Mouse (Mus musculus): Measurements from ENCODE around the gene Svip. TPM values are rescaled to one million over a fixed set of nuclear protein-coding genes. Genes with fewer than 3 reads are reported as not detected.

Svip gene
- polyA plus RNA-seq, 1 experiment from 2014 or later, result 22.7 TPM

- H3K27me3 ChIP-seq (replicated peaks; ENCODE audit: control insufficient read depth, insufficient read depth, low read length), result no peaks in the 10 kb centered on the region; the same call in 1 of the 2 replicates
- peaks cover 4% of the 10 kb centered on the region for H3K4me1 ChIP-seq (ENCODE audit: control insufficient read depth, insufficient read depth, low read depth, low read length)
- no peaks in the 10 kb centered on the region for H3K36me3 ChIP-seq (ENCODE audit: control insufficient read depth, insufficient read depth, low read length)
- peak overlapping the region; percentile 84; the same call in 1 of the 2 replicates for H3K27ac ChIP-seq (ENCODE audit: low read depth, low read length)
- peak; percentile 91 for ATAC-seq
- peak overlapping the region; percentile 77; the same call in 1 of the 2 replicates for H3K9ac ChIP-seq (ENCODE audit: low read depth, low read length)
- peak overlapping the region; percentile 64 for H3K4me2 ChIP-seq (ENCODE audit: low read length)
- no peaks in the 10 kb centered on the region for H3K9me3 ChIP-seq (ENCODE audit: control insufficient read depth, low read length)
- under 1% methylated on average over 9 of the region's 9 CpGs for WGBS
- H3K4me3 ChIP-seq (ENCODE audit: low read length), result peak overlapping the region; percentile 85
These were observed 445 bp upstream of the Svip start for GRCm38 (mm10) chr7:52006296-52006630.

GRCm38 (mm10) chr7:51991020-51991419, 14.8 kb downstream of the Svip start:
- Histone ChIP-seq H3K27ac (ENCODE audit: low read depth, low read length) (no peak overlapping the region), H3K27me3 (replicated peaks; ENCODE audit: control insufficient read depth, insufficient read depth, low read length) (no peaks in the 10 kb centered on the region), H3K4me2 (ENCODE audit: low read length) (no peak overlapping the region), H3K9ac (ENCODE audit: low read depth, low read length) (no peak overlapping the region), H3K36me3 (ENCODE audit: control insufficient read depth, insufficient read depth, low read length) (no peaks in the 10 kb centered on the region), H3K9me3 (ENCODE audit: control insufficient read depth, low read length) (no peaks in the 10 kb centered on the region), H3K4me1 (ENCODE audit: control insufficient read depth, insufficient read depth, low read depth, low read length) (no peaks in the 10 kb centered on the region), H3K4me3 (ENCODE audit: low read length) (no peak overlapping the region)
- WGBS, result 82% methylated on average over 3 of the region's 3 CpGs
- no peak for ATAC-seq

GRCm38 (mm10) chr7:51986909-51987308, 18.9 kb downstream of the Svip start:
- Histone ChIP-seq H3K27ac (ENCODE audit: low read depth, low read length) (no peak overlapping the region), H3K9me3 (ENCODE audit: control insufficient read depth, low read length) (no peaks in the 10 kb centered on the region), H3K27me3 (replicated peaks; ENCODE audit: control insufficient read depth, insufficient read depth, low read length) (no peaks in the 10 kb centered on the region), H3K4me1 (ENCODE audit: control insufficient read depth, insufficient read depth, low read depth, low read length) (no peaks in the 10 kb centered on the region), H3K9ac (ENCODE audit: low read depth, low read length) (no peak overlapping the region), H3K4me3 (ENCODE audit: low read length) (no peak overlapping the region), H3K36me3 (ENCODE audit: control insufficient read depth, insufficient read depth, low read length) (no peaks in the 10 kb centered on the region), H3K4me2 (ENCODE audit: low read length) (no peak overlapping the region)
- no peak for ATAC-seq
- whole genome bisulfite sequencing, result 73% methylated on average over 6 of the region's 6 CpGs

- Histone ChIP-seq H3K27me3 (replicated peaks; ENCODE audit: control insufficient read depth, insufficient read depth, low read length) (no peaks in the 10 kb centered on the region), H3K4me3 (ENCODE audit: low read length) (no peak overlapping the region), H3K36me3 (ENCODE audit: control insufficient read depth, insufficient read depth, low read length) (no peaks in the 10 kb centered on the region), H3K27ac (ENCODE audit: low read depth, low read length) (no peak overlapping the region), H3K4me2 (ENCODE audit: low read length) (no peak overlapping the region), H3K9ac (ENCODE audit: low read depth, low read length) (no peak overlapping the region), H3K9me3 (ENCODE audit: control insufficient read depth, low read length) (no peaks in the 10 kb centered on the region), H3K4me1 (ENCODE audit: control insufficient read depth, insufficient read depth, low read depth, low read length) (no peaks in the 10 kb centered on the region)
- no peak for ATAC-seq
- 83% methylated on average over 6 of the region's 6 CpGs for WGBS
These were observed 20.1 kb downstream of the Svip start for GRCm38 (mm10) chr7:51985763-51986162.

- no peaks in the 10 kb centered on the region for H3K36me3 ChIP-seq (ENCODE audit: control insufficient read depth, insufficient read depth, low read length)
- no peaks in the 10 kb centered on the region for H3K9me3 ChIP-seq (ENCODE audit: control insufficient read depth, low read length)
- H3K27me3 ChIP-seq (replicated peaks; ENCODE audit: control insufficient read depth, insufficient read depth, low read length), result no peaks in the 10 kb centered on the region
- H3K4me1 ChIP-seq (ENCODE audit: control insufficient read depth, insufficient read depth, low read depth, low read length), result no peaks in the 10 kb centered on the region
- H3K4me2 ChIP-seq (ENCODE audit: low read length), result no peak overlapping the region
- no peak for ATAC-seq
- WGBS, result 41% methylated on average over 1 of the region's 1 CpGs
- no peak overlapping the region for H3K27ac ChIP-seq (ENCODE audit: low read depth, low read length)
- H3K4me3 ChIP-seq (ENCODE audit: low read length), result no peak overlapping the region
- H3K9ac ChIP-seq (ENCODE audit: low read depth, low read length), result no peak overlapping the region
These were observed 23.5 kb downstream of the Svip start for GRCm38 (mm10) chr7:51982303-51982702.

GRCm38 (mm10) chr7:51979271-51979670, 26.5 kb downstream of the Svip start:
- no peak for ATAC-seq
- Histone ChIP-seq H3K27me3 (replicated peaks; ENCODE audit: control insufficient read depth, insufficient read depth, low read length) (no peaks in the 10 kb centered on the region), H3K4me3 (ENCODE audit: low read length) (no peak overlapping the region), H3K9me3 (ENCODE audit: control insufficient read depth, low read length) (no peaks in the 10 kb centered on the region), H3K9ac (ENCODE audit: low read depth, low read length) (no peak overlapping the region), H3K4me1 (ENCODE audit: control insufficient read depth, insufficient read depth, low read depth, low read length) (no peaks in the 10 kb centered on the region), H3K36me3 (ENCODE audit: control insufficient read depth, insufficient read depth, low read length) (no peaks in the 10 kb centered on the region), H3K4me2 (ENCODE audit: low read length) (no peak overlapping the region), H3K27ac (ENCODE audit: low read depth, low read length) (no peak overlapping the region)
- 47% methylated on average over 5 of the region's 5 CpGs for WGBS

GRCm38 (mm10) chr7:51975181-51975580, 30.6 kb downstream of the Svip start:
- WGBS, result 49% methylated on average over 6 of the region's 6 CpGs
- no peaks in the 10 kb centered on the region for H3K4me1 ChIP-seq (ENCODE audit: control insufficient read depth, insufficient read depth, low read depth, low read length)
- H3K36me3 ChIP-seq (ENCODE audit: control insufficient read depth, insufficient read depth, low read length), result no peaks in the 10 kb centered on the region
- H3K9ac ChIP-seq (ENCODE audit: low read depth, low read length), result no peak overlapping the region
- ATAC-seq, result no peak
- no peak overlapping the region for H3K27ac ChIP-seq (ENCODE audit: low read depth, low read length)
- no peaks in the 10 kb centered on the region for H3K27me3 ChIP-seq (replicated peaks; ENCODE audit: control insufficient read depth, insufficient read depth, low read length)
- no peaks in the 10 kb centered on the region for H3K9me3 ChIP-seq (ENCODE audit: control insufficient read depth, low read length)
- no peak overlapping the region for H3K4me3 ChIP-seq (ENCODE audit: low read length)
- H3K4me2 ChIP-seq (ENCODE audit: low read length), result no peak overlapping the region

- Histone ChIP-seq H3K4me2 (ENCODE audit: low read length) (no peak overlapping the region), H3K4me3 (ENCODE audit: low read length) (no peak overlapping the region), H3K9me3 (ENCODE audit: control insufficient read depth, low read length) (no peaks in the 10 kb centered on the region), H3K27me3 (replicated peaks; ENCODE audit: control insufficient read depth, insufficient read depth, low read length) (no peaks in the 10 kb centered on the region), H3K9ac (ENCODE audit: low read depth, low read length) (no peak overlapping the region), H3K36me3 (ENCODE audit: control insufficient read depth, insufficient read depth, low read length) (no peaks in the 10 kb centered on the region), H3K4me1 (ENCODE audit: control insufficient read depth, insufficient read depth, low read depth, low read length) (no peaks in the 10 kb centered on the region), H3K27ac (ENCODE audit: low read depth, low read length) (no peak overlapping the region)
- WGBS, result 59% methylated on average over 2 of the region's 2 CpGs
- no peak for ATAC-seq
These were observed 32.3 kb downstream of the Svip start for GRCm38 (mm10) chr7:51973526-51973925.

- ATAC-seq, result 0 out of 2 replicates have a peak, but pooled peaks have one; percentile 47
- 63% methylated on average over 5 of the region's 5 CpGs for WGBS
- H3K4me1 ChIP-seq (ENCODE audit: control insufficient read depth, insufficient read depth, low read depth, low read length), result no peaks in the 10 kb centered on the region
- H3K9ac ChIP-seq (ENCODE audit: low read depth, low read length), result no peak overlapping the region
- no peak overlapping the region for H3K4me3 ChIP-seq (ENCODE audit: low read length)
- no peak overlapping the region for H3K27ac ChIP-seq (ENCODE audit: low read depth, low read length)
- H3K4me2 ChIP-seq (ENCODE audit: low read length), result no peak overlapping the region
- H3K27me3 ChIP-seq (replicated peaks; ENCODE audit: control insufficient read depth, insufficient read depth, low read length), result no peaks in the 10 kb centered on the region
- no peaks in the 10 kb centered on the region for H3K36me3 ChIP-seq (ENCODE audit: control insufficient read depth, insufficient read depth, low read length)
- H3K9me3 ChIP-seq (ENCODE audit: control insufficient read depth, low read length), result no peaks in the 10 kb centered on the region
These were observed 32.7 kb downstream of the Svip start for GRCm38 (mm10) chr7:51973091-51973490.

GRCm38 (mm10) chr7:51972252-51972855, 33.5 kb downstream of the Svip start:
- Histone ChIP-seq H3K27ac (ENCODE audit: low read depth, low read length) (no peak overlapping the region), H3K27me3 (replicated peaks; ENCODE audit: control insufficient read depth, insufficient read depth, low read length) (no peaks in the 10 kb centered on the region), H3K36me3 (ENCODE audit: control insufficient read depth, insufficient read depth, low read length) (no peaks in the 10 kb centered on the region), H3K9ac (ENCODE audit: low read depth, low read length) (no peak overlapping the region), H3K4me1 (ENCODE audit: control insufficient read depth, insufficient read depth, low read depth, low read length) (no peaks in the 10 kb centered on the region), H3K4me3 (ENCODE audit: low read length) (no peak overlapping the region), H3K4me2 (ENCODE audit: low read length) (no peak overlapping the region), H3K9me3 (ENCODE audit: control insufficient read depth, low read length) (no peaks in the 10 kb centered on the region)
- ATAC-seq, result peak; percentile 79
- 35% methylated on average over 6 of the region's 6 CpGs for WGBS
